Mouse (Mus musculus): Measurements from ENCODE around the gene Gm2663. TPM values are rescaled to one million over a fixed set of nuclear protein-coding genes. Genes with fewer than 3 reads are reported as not detected.
"Not testable (repeated sequence)": the region's sequence is repeated elsewhere in the genome, so short reads cannot be mapped to it uniquely, and the experiment has no call there.

The Gm2663 gene
- total and polyA plus RNA-seq, 3 experiments = not detected

- Histone ChIP-seq H3K4me2 (ENCODE audit: insufficient read depth, low read depth, poor library complexity, severe bottlenecking) (no peak overlapping the region), H3K9me3 (replicated peaks; ENCODE audit: low read length) (no peaks in the 10 kb centered on the region), H3K4me1 (ENCODE audit: control insufficient read depth in 1 of 2, insufficient read depth in 2 of 2) (no peaks in the 10 kb centered on the region), H3K27ac (ENCODE audit: insufficient read depth, low read depth) (no peak overlapping the region), H3K36me3 (replicated peaks in 1 of 2; ENCODE audit: control insufficient read depth in 1 of 2, insufficient read depth in 1 of 2, low read length in 1 of 2) (no peaks in the 10 kb centered on the region), H3K4me3 (replicated peaks in 1 of 3; ENCODE audit: low read depth in 2 of 3, low read length in 2 of 3, poor library complexity in 1 of 3) (no peak overlapping the region), H3K79me2 (replicated peaks; ENCODE audit: control insufficient read depth, extremely low read depth, insufficient read depth, poor library complexity, severe bottlenecking) (no peaks in the 10 kb centered on the region), H3K27me3 (replicated peaks) (no peaks in the 10 kb centered on the region), H3K9ac (ENCODE audit: insufficient read depth, low read depth) (no peak overlapping the region)
- in situ Hi-C loops (cut with MboI; ENCODE audit: low pct_ligation_motif_present, low pct_unique_long_range_greater_than_20kb, low sequenced_read_pairs) (no loop called here), dilution Hi-C loops (cut with MboI; ENCODE audit: extremely low pct_ligation_motif_present, extremely low pct_unique_long_range_greater_than_20kb, low sequenced_read_pairs) (no loop called here)
- DNase-seq (ENCODE audit: extremely low read depth) = peak; percentile 9
- TF ChIP-seq RAD21 (IDR thresholded peaks at IDR 0.05; ENCODE audit: low read depth, low read length) = peak; percentile 4
- TF ChIP-seq CTCF (conservative IDR thresholded peaks at IDR 0.05 in 1 of 2, IDR thresholded peaks at IDR 0.05 in 1 of 2; ENCODE audit: low read depth in 2 of 2, low read length in 2 of 2) = peak in 1 of 2 experiments; percentile 48; a peak in 2 of 4 replicates
- peak; percentile 15; the same call in 1 of the 2 replicates for TF ChIP-seq SMC3 (IDR thresholded peaks at IDR 0.05; ENCODE audit: low read depth, low read length)
- no peak for TF ChIP-seq MAFK (IDR thresholded peaks at IDR 0.05; ENCODE audit: insufficient replicate concordance, low read length)
- TF ChIP-seq ZNF384 (IDR thresholded peaks at IDR 0.05; ENCODE audit: low read depth, low read length) = no peak
- TF ChIP-seq CHD2 (IDR thresholded peaks at IDR 0.05; ENCODE audit: low read length) = no peak
Measured at GRCm38 (mm10) chr6:41015065-41015464, 15.8 kb upstream of the Gm2663 start.

DNA sequence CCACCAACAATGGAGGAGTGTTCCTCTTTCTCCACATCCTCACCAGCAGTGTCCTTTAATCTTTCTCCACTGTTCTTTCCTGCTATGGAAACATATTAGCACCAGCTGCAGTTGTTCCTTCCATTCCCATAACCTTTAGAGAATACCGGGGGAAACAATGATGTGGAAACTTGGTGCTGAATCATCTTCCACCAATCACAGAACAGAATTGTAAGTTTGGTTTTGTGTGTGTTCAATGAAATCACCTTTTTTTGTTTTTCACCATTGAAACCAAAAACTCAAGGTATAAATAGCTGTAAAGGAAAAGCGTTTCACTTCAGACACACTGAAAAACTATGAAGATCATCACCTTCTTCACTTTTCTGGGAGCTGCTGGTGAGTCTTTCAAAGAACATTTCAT is 34.8 kb downstream of the Gm2663 start, which contains the start of gene 1810009J06Rik:
TSS of gene 1810009J06Rik (plus strand) at position 301 of the 400 bp plus-strand sequence.
- DNase-seq (ENCODE audit: extremely low read depth); H3K36me3 ChIP-seq (replicated peaks in 1 of 2; ENCODE audit: control insufficient read depth in 1 of 2, insufficient read depth in 1 of 2, low read length in 1 of 2); dilution Hi-C loops (cut with MboI; ENCODE audit: extremely low pct_ligation_motif_present, extremely low pct_unique_long_range_greater_than_20kb, low sequenced_read_pairs); H3K9ac ChIP-seq (ENCODE audit: insufficient read depth, low read depth); in situ Hi-C loops (cut with MboI; ENCODE audit: low pct_ligation_motif_present, low pct_unique_long_range_greater_than_20kb, low sequenced_read_pairs); H3K79me2 ChIP-seq (replicated peaks; ENCODE audit: control insufficient read depth, extremely low read depth, insufficient read depth, poor library complexity, severe bottlenecking); H3K27ac ChIP-seq (ENCODE audit: insufficient read depth, low read depth); H3K4me1 ChIP-seq (ENCODE audit: control insufficient read depth in 1 of 2, insufficient read depth in 2 of 2); H3K4me2 ChIP-seq (ENCODE audit: insufficient read depth, low read depth, poor library complexity, severe bottlenecking); H3K9me3 ChIP-seq (replicated peaks; ENCODE audit: low read length); H3K27me3 ChIP-seq (replicated peaks); H3K4me3 ChIP-seq (replicated peaks in 1 of 3; ENCODE audit: low read depth in 2 of 3, low read length in 2 of 3, poor library complexity in 1 of 3): not testable (repeated sequence)

GRCm38 (mm10) chr6:40953716-40954115 is 45.6 kb downstream of the Gm2663 start:
- Histone ChIP-seq H3K79me2 (replicated peaks; ENCODE audit: control insufficient read depth, extremely low read depth, insufficient read depth, poor library complexity, severe bottlenecking) (no peaks in the 10 kb centered on the region), H3K4me2 (ENCODE audit: insufficient read depth, low read depth, poor library complexity, severe bottlenecking) (no peak overlapping the region), H3K27me3 (replicated peaks) (no peaks in the 10 kb centered on the region), H3K9me3 (replicated peaks; ENCODE audit: low read length) (peaks cover 2% of the 10 kb centered on the region), H3K27ac (ENCODE audit: insufficient read depth, low read depth) (no peak overlapping the region), H3K4me3 (replicated peaks in 1 of 3; ENCODE audit: low read depth in 2 of 3, low read length in 2 of 3, poor library complexity in 1 of 3) (no peak overlapping the region), H3K9ac (ENCODE audit: insufficient read depth, low read depth) (no peak overlapping the region), H3K36me3 (replicated peaks in 1 of 2; ENCODE audit: control insufficient read depth in 1 of 2, insufficient read depth in 1 of 2, low read length in 1 of 2) (no peaks in the 10 kb centered on the region), H3K4me1 (ENCODE audit: control insufficient read depth in 1 of 2, insufficient read depth in 2 of 2) (no peaks in the 10 kb centered on the region)
- dilution Hi-C loops (cut with MboI; ENCODE audit: extremely low pct_ligation_motif_present, extremely low pct_unique_long_range_greater_than_20kb, low sequenced_read_pairs) = no loop called here
- in situ Hi-C loops (cut with MboI; ENCODE audit: low pct_ligation_motif_present, low pct_unique_long_range_greater_than_20kb, low sequenced_read_pairs) = no loop called here
- no peak for TF ChIP-seq PAX5 (IDR thresholded peaks at IDR 0.05; ENCODE audit: low read length)
- no peak for DNase-seq (ENCODE audit: extremely low read depth)

- dilution Hi-C loops (cut with MboI; ENCODE audit: extremely low pct_ligation_motif_present, extremely low pct_unique_long_range_greater_than_20kb, low sequenced_read_pairs) = no loop called here
- Histone ChIP-seq H3K4me3 (replicated peaks in 1 of 3; ENCODE audit: low read depth in 2 of 3, low read length in 2 of 3, poor library complexity in 1 of 3) (no peak within 1 kb of the TSS), H3K27me3 (replicated peaks) (no peaks in the 10 kb centered on the region), H3K27ac (ENCODE audit: insufficient read depth, low read depth) (no peak within 1 kb of the TSS), H3K79me2 (replicated peaks; ENCODE audit: control insufficient read depth, extremely low read depth, insufficient read depth, poor library complexity, severe bottlenecking) (no peaks in the 10 kb centered on the region), H3K4me2 (ENCODE audit: insufficient read depth, low read depth, poor library complexity, severe bottlenecking) (no peak within 1 kb of the TSS), H3K9ac (ENCODE audit: insufficient read depth, low read depth) (no peak within 1 kb of the TSS), H3K36me3 (replicated peaks in 1 of 2; ENCODE audit: control insufficient read depth in 1 of 2, insufficient read depth in 1 of 2, low read length in 1 of 2) (no peaks in the 10 kb centered on the region), H3K9me3 (replicated peaks; ENCODE audit: low read length) (no peaks in the 10 kb centered on the region), H3K4me1 (ENCODE audit: control insufficient read depth in 1 of 2, insufficient read depth in 2 of 2) (no peaks in the 10 kb centered on the region)
- no peak for DNase-seq (ENCODE audit: extremely low read depth)
- in situ Hi-C loops (cut with MboI; ENCODE audit: low pct_ligation_motif_present, low pct_unique_long_range_greater_than_20kb, low sequenced_read_pairs) = no loop called here
- TF ChIP-seq USF1 (IDR thresholded peaks at IDR 0.05; ENCODE audit: low read depth, low read length) = no peak
- TF ChIP-seq ZC3H11A (IDR thresholded peaks at IDR 0.05; ENCODE audit: low read depth, low read length) = no peak
- no peak for TF ChIP-seq KAT2A (IDR thresholded peaks at IDR 0.05; ENCODE audit: insufficient replicate concordance, low read length)
- TF ChIP-seq CHD2 (IDR thresholded peaks at IDR 0.05; ENCODE audit: low read length) = no peak
- TF ChIP-seq MAX (IDR thresholded peaks at IDR 0.05; ENCODE audit: low read length) = no peak
- no peak for TF ChIP-seq MAFK (IDR thresholded peaks at IDR 0.05; ENCODE audit: insufficient replicate concordance, low read length)
- no peak for TF ChIP-seq MXI1 (IDR thresholded peaks at IDR 0.05; ENCODE audit: low read depth, low read length)
- TF ChIP-seq NRF1 (IDR thresholded peaks at IDR 0.05; ENCODE audit: low read depth, low read length) = no peak
- TF ChIP-seq PAX5 (IDR thresholded peaks at IDR 0.05; ENCODE audit: low read length) = no peak
- TF ChIP-seq ZNF384 (IDR thresholded peaks at IDR 0.05; ENCODE audit: low read depth, low read length) = no peak
- TF ChIP-seq CHD1 (IDR thresholded peaks at IDR 0.05; ENCODE audit: low read depth, low read length) = no peak
- no peak for TF ChIP-seq ETS1 (conservative IDR thresholded peaks at IDR 0.05; ENCODE audit: low read depth, low read length)
- no peak for TF ChIP-seq EP300 (IDR thresholded peaks at IDR 0.05; ENCODE audit: low read length)
- no peak for TF ChIP-seq UBTF (IDR thresholded peaks at IDR 0.05; ENCODE audit: low read depth, low read length)
- TF ChIP-seq CTCF (conservative IDR thresholded peaks at IDR 0.05 in 1 of 2, IDR thresholded peaks at IDR 0.05 in 1 of 2; ENCODE audit: low read depth in 2 of 2, low read length in 2 of 2) = no peak
- no peak for TF ChIP-seq USF2 (conservative IDR thresholded peaks at IDR 0.05; ENCODE audit: low read depth, low read length)
Measured at GRCm38 (mm10) chr6:40951770-40952169, 47.5 kb downstream of the Gm2663 start, which contains the start of gene Gm4744. Gene Gm4744, minus strand, starts transcription at chr6:40951870.

Data from CH12.LX (cell line).